Mouse (Mus musculus): ENCODE results near the gene Sycn. TPM values are rescaled to one million over a fixed set of nuclear protein-coding genes. Genes with fewer than 3 reads are reported as not detected.

Gene Sycn
- polyA plus RNA-seq, 1 experiment from 2014 or later, result 1.3 TPM

GRCm38 (mm10) chr7:28555939-28556535, 15.4 kb downstream of the Sycn start:
- DNase-seq, result no peak
- Histone ChIP-seq H3K4me1 (ENCODE audit: insufficient read depth) (peaks cover 3% of the 10 kb centered on the region; the same call in 1 of the 2 replicates), H3K36me3 (replicated peaks; ENCODE audit: insufficient read depth, low read length) (peaks cover 17% of the 10 kb centered on the region), H3K4me2 (ENCODE audit: low read depth, low read length) (no peak overlapping the region), H3K27ac (ENCODE audit: low read depth) (no peak overlapping the region), H3K4me3 (ENCODE audit: low read depth, low read length) (no peak overlapping the region), H3K9ac (replicated peaks) (no peak overlapping the region), H3K9me3 (ENCODE audit: low read length) (no peaks in the 10 kb centered on the region), H3K27me3 (ENCODE audit: insufficient read depth, low read length) (no peaks in the 10 kb centered on the region)
- TF ChIP-seq CTCF (IDR thresholded peaks at IDR 0.05; ENCODE audit: low read depth), result no peak
- no peak for TF ChIP-seq EP300 (IDR thresholded peaks at IDR 0.05; ENCODE audit: low read depth)
- 33% methylated on average over 5 of the region's 5 CpGs for WGBS (ENCODE audit: insufficient replicate concordance)
- no peak for ATAC-seq

- Histone ChIP-seq H3K9me3 (ENCODE audit: low read length) (no peaks in the 10 kb centered on the region), H3K9ac (replicated peaks) (no peak overlapping the region), H3K4me2 (ENCODE audit: low read depth, low read length) (no peak overlapping the region), H3K27ac (ENCODE audit: low read depth) (no peak overlapping the region), H3K4me3 (ENCODE audit: low read depth, low read length) (no peak overlapping the region), H3K36me3 (replicated peaks; ENCODE audit: insufficient read depth, low read length) (peaks cover 23% of the 10 kb centered on the region), H3K4me1 (ENCODE audit: insufficient read depth) (peaks cover 3% of the 10 kb centered on the region; the same call in 1 of the 2 replicates), H3K27me3 (ENCODE audit: insufficient read depth, low read length) (no peaks in the 10 kb centered on the region)
- TF ChIP-seq EP300 (IDR thresholded peaks at IDR 0.05; ENCODE audit: low read depth) (no peak), CTCF (IDR thresholded peaks at IDR 0.05; ENCODE audit: low read depth) (no peak)
- WGBS (ENCODE audit: insufficient replicate concordance), result 63% methylated on average over 4 of the region's 5 CpGs
- DNase-seq (no peak), ATAC-seq (no peak)
These were observed 16.4 kb downstream of the Sycn start for GRCm38 (mm10) chr7:28557069-28557468.

- Histone ChIP-seq H3K36me3 (replicated peaks; ENCODE audit: insufficient read depth, low read length) (peaks cover 30% of the 10 kb centered on the region), H3K4me2 (ENCODE audit: low read depth, low read length) (no peak overlapping the region), H3K27ac (ENCODE audit: low read depth) (no peak overlapping the region), H3K9ac (replicated peaks) (no peak overlapping the region), H3K27me3 (ENCODE audit: insufficient read depth, low read length) (no peaks in the 10 kb centered on the region), H3K4me1 (ENCODE audit: insufficient read depth) (peaks cover 3% of the 10 kb centered on the region; the same call in 1 of the 2 replicates), H3K4me3 (ENCODE audit: low read depth, low read length) (no peak overlapping the region), H3K9me3 (ENCODE audit: low read length) (no peaks in the 10 kb centered on the region)
- TF ChIP-seq EP300 (IDR thresholded peaks at IDR 0.05; ENCODE audit: low read depth) (no peak), CTCF (IDR thresholded peaks at IDR 0.05; ENCODE audit: low read depth) (no peak)
- DNase-seq, result no peak
- ATAC-seq, result peak; percentile 55; the same call in 1 of the 2 replicates
- WGBS (ENCODE audit: insufficient replicate concordance), result 43% methylated on average over 6 of the region's 6 CpGs
These were observed 17.0 kb downstream of the Sycn start for GRCm38 (mm10) chr7:28557708-28558107.

- Histone ChIP-seq H3K9me3 (ENCODE audit: low read length) (no peaks in the 10 kb centered on the region), H3K36me3 (replicated peaks; ENCODE audit: insufficient read depth, low read length) (peaks cover 34% of the 10 kb centered on the region), H3K9ac (replicated peaks) (no peak overlapping the region), H3K4me1 (ENCODE audit: insufficient read depth) (peaks cover 3% of the 10 kb centered on the region; the same call in 1 of the 2 replicates), H3K27me3 (ENCODE audit: insufficient read depth, low read length) (no peaks in the 10 kb centered on the region), H3K4me3 (ENCODE audit: low read depth, low read length) (no peak overlapping the region), H3K4me2 (ENCODE audit: low read depth, low read length) (no peak overlapping the region), H3K27ac (ENCODE audit: low read depth) (no peak overlapping the region)
- ATAC-seq (no peak), DNase-seq (no peak)
- TF ChIP-seq CTCF (IDR thresholded peaks at IDR 0.05; ENCODE audit: low read depth) (no peak), EP300 (IDR thresholded peaks at IDR 0.05; ENCODE audit: low read depth) (no peak)
- WGBS (ENCODE audit: insufficient replicate concordance), result 54% methylated on average over 4 of the region's 4 CpGs
These were observed 17.8 kb downstream of the Sycn start for GRCm38 (mm10) chr7:28558486-28558885.

- Histone ChIP-seq H3K4me2 (ENCODE audit: low read depth, low read length) (no peak overlapping the region), H3K27ac (ENCODE audit: low read depth) (no peak overlapping the region), H3K4me3 (ENCODE audit: low read depth, low read length) (no peak overlapping the region), H3K36me3 (replicated peaks; ENCODE audit: insufficient read depth, low read length) (peaks cover 41% of the 10 kb centered on the region), H3K9me3 (ENCODE audit: low read length) (no peaks in the 10 kb centered on the region), H3K27me3 (ENCODE audit: insufficient read depth, low read length) (no peaks in the 10 kb centered on the region), H3K4me1 (ENCODE audit: insufficient read depth) (peaks cover 3% of the 10 kb centered on the region; the same call in 1 of the 2 replicates), H3K9ac (replicated peaks) (no peak overlapping the region)
- no peak for TF ChIP-seq EP300 (IDR thresholded peaks at IDR 0.05; ENCODE audit: low read depth)
- TF ChIP-seq CTCF (IDR thresholded peaks at IDR 0.05; ENCODE audit: low read depth), result no peak
- ATAC-seq, result no peak
- 83% methylated on average over 10 of the region's 10 CpGs for WGBS (ENCODE audit: insufficient replicate concordance)
- DNase-seq, result no peak
These were observed 20.2 kb downstream of the Sycn start for GRCm38 (mm10) chr7:28560856-28561255.

GRCm38 (mm10) chr7:28561967-28562366, 21.3 kb downstream of the Sycn start:
- ATAC-seq, result no peak
- Histone ChIP-seq H3K4me2 (ENCODE audit: low read depth, low read length) (no peak overlapping the region), H3K27ac (ENCODE audit: low read depth) (no peak overlapping the region), H3K9ac (replicated peaks) (no peak overlapping the region), H3K4me3 (ENCODE audit: low read depth, low read length) (no peak overlapping the region), H3K36me3 (replicated peaks; ENCODE audit: insufficient read depth, low read length) (peaks cover 50% of the 10 kb centered on the region), H3K27me3 (ENCODE audit: insufficient read depth, low read length) (no peaks in the 10 kb centered on the region), H3K4me1 (ENCODE audit: insufficient read depth) (no peaks in the 10 kb centered on the region), H3K9me3 (ENCODE audit: low read length) (no peaks in the 10 kb centered on the region)
- no peak for DNase-seq
- TF ChIP-seq EP300 (IDR thresholded peaks at IDR 0.05; ENCODE audit: low read depth) (no peak), CTCF (IDR thresholded peaks at IDR 0.05; ENCODE audit: low read depth) (no peak)
- WGBS (ENCODE audit: insufficient replicate concordance), result 90% methylated on average over 11 of the region's 11 CpGs

All from liver, postnatal 0 days (tissue).